Mouse (Mus musculus): ENCODE data around the gene Ctso.

The Ctso gene

DNA sequence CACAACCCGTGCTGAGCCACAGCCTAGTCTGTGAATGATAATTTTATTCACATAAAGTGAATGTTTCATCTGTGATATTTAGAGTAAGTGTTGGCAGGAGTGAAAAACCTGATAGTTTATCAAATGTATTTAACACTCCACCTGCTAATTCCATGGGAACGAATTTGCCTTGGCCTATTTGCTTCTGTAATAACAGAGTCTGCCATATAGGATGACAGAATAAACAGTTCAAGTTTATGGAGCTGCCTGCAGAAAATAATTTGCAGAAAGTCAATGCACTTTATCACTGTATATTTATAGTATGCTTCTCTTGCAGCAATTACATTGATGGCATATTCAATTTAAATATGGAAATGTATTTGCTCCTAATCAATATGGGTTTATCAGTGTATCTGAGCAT, 19.4 kb downstream of the Ctso start:
- no peak for DNase-seq (ENCODE audit: extremely low spot score, low spot score)

- no peak for DNase-seq (ENCODE audit: extremely low spot score, low spot score)
Observed at GRCm38 (mm10) chr3:81957484-81957883, 25.1 kb downstream of the Ctso start.

GRCm38 (mm10) chr3:81961336-81961735, 28.9 kb downstream of the Ctso start:
- DNase-seq (ENCODE audit: extremely low spot score, low spot score), result no peak

DNA sequence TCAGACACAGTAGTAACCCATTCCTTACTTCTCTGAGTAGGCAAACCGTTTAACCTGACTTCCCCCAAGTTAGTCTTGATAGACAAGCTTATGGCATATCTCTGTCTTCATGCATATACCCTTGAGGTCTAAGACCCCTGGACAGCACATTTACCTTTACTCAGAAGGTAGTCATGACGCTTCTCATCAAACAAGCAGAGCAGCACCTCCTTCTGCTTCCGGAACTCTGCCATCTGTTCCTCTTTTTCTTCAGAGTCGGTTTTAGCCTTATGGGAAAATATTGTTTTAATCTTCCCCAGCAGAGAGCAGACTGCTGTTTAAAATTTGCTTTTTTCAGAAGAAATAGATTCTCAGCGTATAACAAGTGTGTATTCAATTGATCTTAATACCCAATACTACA, 31.4 kb downstream of the Ctso start:
- no peak for DNase-seq (ENCODE audit: extremely low spot score, low spot score)

GRCm38 (mm10) chr3:81964596-81964995, 32.2 kb downstream of the Ctso start:
- no peak for DNase-seq (ENCODE audit: extremely low spot score, low spot score)

DNA sequence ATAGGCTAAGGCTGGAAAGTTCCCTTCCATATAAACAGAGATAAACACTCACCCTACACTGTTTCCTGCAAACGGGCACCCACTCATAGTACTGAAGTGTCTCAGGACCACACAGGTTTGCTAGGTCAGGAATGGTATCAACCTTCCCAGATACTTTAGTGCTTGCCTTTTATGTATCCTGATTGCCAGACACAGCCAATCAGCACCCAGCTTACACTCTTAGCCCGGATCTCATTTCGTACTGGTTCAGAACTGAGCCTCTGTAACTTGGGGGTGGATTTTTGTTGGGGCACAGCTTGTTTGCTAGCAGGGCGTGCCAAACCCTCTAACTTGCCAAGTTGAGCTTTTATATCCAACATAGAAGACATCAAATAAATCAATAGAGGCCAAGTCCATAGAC, 43.2 kb downstream of the Ctso start:
- no peak for DNase-seq (ENCODE audit: extremely low spot score, low spot score)

GRCm38 (mm10) chr3:81976102-81976501, 43.7 kb downstream of the Ctso start, which contains the start of gene Tdo2:
TSS of gene Tdo2 (minus strand) at chr3:81976202.
- no peak for DNase-seq (ENCODE audit: extremely low spot score, low spot score)

- DNase-seq (ENCODE audit: extremely low spot score, low spot score), result no peak
Observed at GRCm38 (mm10) chr3:81981576-81981975, 49.2 kb downstream of the Ctso start.

- no peak for DNase-seq (ENCODE audit: extremely low spot score, low spot score)
Observed at GRCm38 (mm10) chr3:81981990-81982389, 49.6 kb downstream of the Ctso start, which contains the start of gene Asic5. TSS of gene Asic5 (plus strand) at chr3:81982290.

GRCm38 (mm10) chr3:81983120-81983895, 50.9 kb downstream of the Ctso start:
- no peak for DNase-seq (ENCODE audit: extremely low spot score, low spot score)

- no peak for DNase-seq (ENCODE audit: extremely low spot score, low spot score)
Observed at GRCm38 (mm10) chr3:81985100-81985499, 52.7 kb downstream of the Ctso start.

DNA sequence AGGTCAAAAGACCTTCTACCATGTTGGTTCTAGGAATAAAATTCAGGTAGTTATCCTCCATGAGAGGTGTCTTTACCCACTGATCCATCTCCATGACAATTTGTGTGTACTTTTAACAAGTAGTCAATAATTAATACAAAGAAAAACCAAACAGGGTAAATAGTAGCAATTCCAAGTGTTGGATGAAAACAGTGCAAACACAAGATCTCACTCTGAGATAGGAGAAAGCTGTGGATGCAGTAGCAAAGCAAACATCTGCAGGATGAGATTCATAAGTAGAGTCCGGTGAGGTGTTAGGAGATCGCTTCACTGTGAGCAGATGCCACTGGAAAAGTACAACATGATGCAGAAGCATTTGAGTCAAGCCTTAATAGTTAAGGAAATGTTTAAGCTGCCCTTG, 53.7 kb downstream of the Ctso start:
- DNase-seq (ENCODE audit: extremely low spot score, low spot score), result no peak

- DNase-seq (ENCODE audit: extremely low spot score, low spot score), result no peak
Observed at GRCm38 (mm10) chr3:81987628-81988027, 55.2 kb downstream of the Ctso start.

GRCm38 (mm10) chr3:81989692-81990141, 57.3 kb downstream of the Ctso start:
- no peak for DNase-seq (ENCODE audit: extremely low spot score, low spot score)

DNA sequence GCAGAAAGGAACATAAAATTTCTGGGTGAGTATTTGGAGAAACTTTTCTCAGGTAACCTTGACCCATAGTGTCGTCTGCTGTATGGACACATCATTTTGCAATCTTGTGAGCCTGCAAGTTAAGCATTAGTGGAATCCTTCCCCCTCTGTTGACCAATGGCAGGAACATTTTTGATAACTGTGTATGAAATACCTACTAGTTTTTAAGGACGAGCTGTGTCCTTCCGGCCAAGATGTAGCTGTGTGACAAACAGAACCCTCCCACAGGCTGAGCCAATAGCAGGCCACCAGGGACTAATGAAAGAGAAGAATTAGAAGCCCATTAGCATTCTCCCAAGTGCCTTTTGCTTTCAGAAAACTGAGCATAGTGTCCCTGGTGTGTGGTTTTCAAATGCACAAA, 58.1 kb downstream of the Ctso start:
- no peak for DNase-seq (ENCODE audit: extremely low spot score, low spot score)

GRCm38 (mm10) chr3:81995371-81995770, 63.0 kb downstream of the Ctso start:
- DNase-seq (ENCODE audit: extremely low spot score, low spot score), result no peak

DNA sequence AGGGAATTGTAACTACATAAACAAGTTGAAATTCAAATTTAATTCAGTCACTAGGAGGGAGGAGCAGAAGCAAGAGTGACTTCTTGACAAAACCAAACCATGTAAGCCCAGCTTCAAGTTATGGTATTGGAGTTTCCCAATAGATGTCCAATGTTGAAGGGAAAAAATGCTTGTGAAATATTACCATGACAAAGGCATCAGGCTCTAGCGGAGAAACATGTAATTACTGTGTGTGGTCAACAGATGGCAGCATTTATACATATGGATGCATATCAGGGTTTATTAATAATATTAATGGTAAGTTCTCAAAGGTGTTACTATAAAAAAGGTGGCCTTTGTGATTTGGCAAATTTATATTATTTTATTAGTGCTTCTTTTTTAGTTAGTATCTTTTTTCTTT, 63.6 kb downstream of the Ctso start:
- no peak for DNase-seq (ENCODE audit: extremely low spot score, low spot score)

All from neural tube, embryonic 10.5 days (tissue).